Mouse (Mus musculus) small intestine, adult 2 months (tissue): ENCODE results near the gene Samd4b. TPM values are rescaled to one million over a fixed set of nuclear protein-coding genes. Genes with fewer than 3 reads are reported as not detected.

ENCODE experiments used
- H3K27ac ChIP-seq: fragments of 200-500 bp; 2 replicates; pipeline ENCODE4 v1.5.1; 2012; ENCODE audit warnings: low read depth, low read length, control low read depth, inconsistent platforms; ENCODE audit not compliant: insufficient read depth
- H3K27me3 ChIP-seq: fragments of 200-500 bp; 2 replicates; pipeline ENCODE4 v1.6.1; 2012; ENCODE audit warnings: mild to moderate bottlenecking, moderate library complexity, low read length, inconsistent platforms; ENCODE audit not compliant: control insufficient read depth, insufficient read depth
- H3K36me3 ChIP-seq: fragments of 200-500 bp; 2 replicates; pipeline ENCODE4 v1.6.1; 2012; ENCODE audit warnings: mild to moderate bottlenecking, low read length, control low read depth, inconsistent platforms; ENCODE audit not compliant: control insufficient read depth, insufficient read depth
- H3K4me1 ChIP-seq: fragments of 200-500 bp; 2 replicates; pipeline ENCODE4 v1.6.1; 2012; ENCODE audit warnings: low read length, inconsistent platforms, mixed read lengths; ENCODE audit not compliant: control insufficient read depth, insufficient read depth, insufficient read length
- H3K4me3 ChIP-seq: fragments of 200-500 bp; 2 replicates; pipeline ENCODE4 v1.5.1; 2012; ENCODE audit warnings: low read depth, mild to moderate bottlenecking, control low read depth, inconsistent platforms, low read length, moderate library complexity
- CTCF ChIP-seq: fragments of 200-500 bp; IDR thresholded peaks from 2 replicates; pipeline ENCODE4 v1.5.1; 2012; ENCODE audit warnings: low read depth, mild to moderate bottlenecking, control low read depth, inconsistent platforms, low read length, moderate library complexity, mixed read lengths; ENCODE audit not compliant: insufficient replicate concordance, insufficient read length; ENCODE audit errors: extremely low read depth
- POLR2A ChIP-seq: fragments of 200-500 bp; IDR thresholded peaks from 2 replicates; pipeline ENCODE4 v1.6.1; 2012; ENCODE audit warnings: low read depth, mild to moderate bottlenecking, control low read depth, inconsistent platforms, low read length, moderate library complexity
- WGBS: fragments of 180-500 bp; shearing (Covaris S2); methylation state at CpG from one replicate; pipeline ENCODE4 v1.1.7; 2018; 5-methylcytosine and 5-hydroxymethylcytosine counted together
- polyA plus RNA-seq: library from polyadenylated mRNA; depleted of rRNA; stranded (reverse); fragments of >200 nt; gene quantifications from 2 replicates; pipeline ENCODE4 v1.2.3, GENCODE M21; 2012

Samd4b gene
- polyA plus RNA-seq, 1 experiment = 82.0 TPM

GRCm38 (mm10) chr7:28598951-28599350 lies 1.0 kb upstream of the Samd4b start:
- Histone ChIP-seq H3K4me1 (peaks cover 20% of the 10 kb centered on the region), H3K27ac (no peak overlapping the region), H3K36me3 (0 out of 2 replicates have a peak, but pooled peaks cover 3% of the 10 kb centered on the region), H3K27me3 (no peaks in the 10 kb centered on the region), H3K4me3 (no peak overlapping the region)
- WGBS = 82% methylated on average over 2 of the region's 2 CpGs
- TF ChIP-seq POLR2A = no peak
- TF ChIP-seq CTCF = no peak

GRCm38 (mm10) chr7:28597277-28597570 lies 720 bp downstream of the Samd4b start:
- H3K27ac ChIP-seq = peak overlapping the region; percentile 92
- 12% methylated on average over 9 of the region's 9 CpGs for WGBS
- H3K4me3 ChIP-seq = peak overlapping the region; percentile 98
- H3K36me3 ChIP-seq = 0 out of 2 replicates have a peak, but pooled peaks cover 3% of the 10 kb centered on the region
- no peaks in the 10 kb centered on the region for H3K27me3 ChIP-seq
- H3K4me1 ChIP-seq = peaks cover 36% of the 10 kb centered on the region
- TF ChIP-seq CTCF (no peak), POLR2A (no peak)

GRCm38 (mm10) chr7:28596436-28597276 lies 1.3 kb downstream of the Samd4b start:
- 27% methylated on average over 20 of the region's 20 CpGs for WGBS
- Histone ChIP-seq H3K4me1 (peaks cover 41% of the 10 kb centered on the region), H3K27me3 (no peaks in the 10 kb centered on the region), H3K27ac (peak overlapping the region; percentile 94), H3K36me3 (0 out of 2 replicates have a peak, but pooled peaks cover 3% of the 10 kb centered on the region), H3K4me3 (peak overlapping the region; percentile 98)
- TF ChIP-seq POLR2A (peak; percentile 50; the same call in 1 of the 2 replicates), CTCF (no peak; the same call in 1 of the 2 replicates)

GRCm38 (mm10) chr7:28595751-28596435 lies 2.1 kb downstream of the Samd4b start:
- WGBS = 35% methylated on average over 8 of the region's 8 CpGs
- Histone ChIP-seq H3K36me3 (0 out of 2 replicates have a peak, but pooled peaks cover 3% of the 10 kb centered on the region), H3K4me3 (peak overlapping the region; percentile 98), H3K27ac (peak overlapping the region; percentile 94), H3K4me1 (peaks cover 48% of the 10 kb centered on the region), H3K27me3 (no peaks in the 10 kb centered on the region)
- TF ChIP-seq CTCF (no peak), POLR2A (no peak)

- H3K27me3 ChIP-seq = no peaks in the 10 kb centered on the region
- H3K4me3 ChIP-seq = no peak overlapping the region
- H3K36me3 ChIP-seq = 0 out of 2 replicates have a peak, but pooled peaks cover 3% of the 10 kb centered on the region
- TF ChIP-seq CTCF (no peak), POLR2A (no peak)
- H3K27ac ChIP-seq = 0 out of 2 replicates have a peak overlapping the region, but pooled peaks have one; percentile 9
- peaks cover 53% of the 10 kb centered on the region for H3K4me1 ChIP-seq
- 47% methylated on average over 14 of the region's 14 CpGs for WGBS
These were observed 4.5 kb downstream of the Samd4b start for GRCm38 (mm10) chr7:28593206-28594111.

- Histone ChIP-seq H3K27ac (peak overlapping the region; percentile 32), H3K27me3 (no peaks in the 10 kb centered on the region), H3K4me3 (no peak overlapping the region), H3K4me1 (peaks cover 64% of the 10 kb centered on the region), H3K36me3 (0 out of 2 replicates have a peak, but pooled peaks cover 3% of the 10 kb centered on the region)
- WGBS = 59% methylated on average over 1 of the region's 1 CpGs
- TF ChIP-seq CTCF (no peak), POLR2A (no peak)
These were observed 6.1 kb downstream of the Samd4b start for GRCm38 (mm10) chr7:28591862-28592261.
